19 mouse cellular contexts compared by ENCODE assay signal in the genomic region with DNA sequence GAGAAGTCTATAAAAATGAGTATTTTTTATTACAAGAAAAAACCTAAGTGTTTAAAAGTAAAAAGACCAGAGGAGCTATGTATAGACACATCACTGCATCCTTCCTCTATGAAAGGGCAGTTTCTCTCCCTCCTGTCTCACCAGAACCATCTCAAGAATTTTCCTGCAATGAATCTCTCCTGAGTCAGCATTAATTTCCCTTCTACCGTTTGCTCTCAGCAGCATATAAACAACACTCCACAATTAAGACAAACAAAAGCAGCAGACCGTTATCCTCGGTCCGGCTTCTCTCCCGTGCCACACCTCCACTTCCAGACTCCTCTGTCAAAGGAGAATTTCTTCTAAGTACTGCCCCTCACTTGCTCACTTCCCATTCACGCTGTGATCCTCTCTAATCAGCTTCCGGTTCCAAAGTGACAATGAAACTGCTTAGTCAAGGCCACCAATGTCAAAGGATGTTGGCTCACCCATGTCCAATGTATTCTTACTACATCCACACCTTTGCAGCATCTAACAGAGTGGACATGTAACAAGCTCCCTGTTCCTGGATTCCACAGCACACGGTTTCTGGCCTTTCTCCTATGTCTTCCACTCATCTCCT. TPM values are rescaled to one million over a fixed set of nuclear protein-coding genes. Genes with fewer than 3 reads are reported as not detected.
DNase-seq lines count a peak whose midpoint lies in the region; ATAC-seq and TF ChIP-seq lines count a peak whose summit lies in the region.
"Had no signal": no experiment of that assay in that cellular context is flagged by ENCODE, and none has a peak within 500 bp of the region (broad histone marks: within the 10 kb centered on the region; RNA-seq: fewer than 3 reads in every experiment).

No protein-coding gene starts in this region.

- WGBS in kidney, postnatal 0 days: 41% methylated on average over 8 of the region's 8 CpGs
- WGBS in kidney, adult 2 months: 36% methylated on average over 8 of the region's 8 CpGs
- 24% methylated on average over 8 of the region's 8 CpGs for WGBS in bone marrow, adult 2 months
- 23% methylated on average over 8 of the region's 8 CpGs for WGBS in liver, embryonic 12.5 days (ENCODE audit: insufficient replicate concordance)
- 60% methylated on average over 8 of the region's 8 CpGs for WGBS in forebrain, embryonic 11.5 days

- no peak overlapping the region for H3K9ac ChIP-seq in kidney, postnatal 0 days (ENCODE audit: low read depth, low read length)
- no peak overlapping the region for H3K9ac ChIP-seq in liver, embryonic 12.5 days
- H3K9ac ChIP-seq in forebrain, embryonic 11.5 days (ENCODE audit: low read length): no peak overlapping the region
- H3K9ac ChIP-seq: forebrain, embryonic 15.5 days; heart, embryonic 15.5 days; hindbrain, embryonic 12.5 days; limb, embryonic 13.5 days had no signal

- H3K9me3 ChIP-seq in kidney, postnatal 0 days (replicated peaks; ENCODE audit: low read length): no peaks in the 10 kb centered on the region
- H3K9me3 ChIP-seq in liver, embryonic 12.5 days (replicated peaks): peaks cover 3% of the 10 kb centered on the region
- H3K9me3 ChIP-seq in forebrain, embryonic 11.5 days (ENCODE audit: control insufficient read depth, low read length): no peaks in the 10 kb centered on the region; the same call in 1 of the 2 replicates
- H3K9me3 ChIP-seq: heart, embryonic 15.5 days; hindbrain, embryonic 12.5 days had no signal

- H3K36me3 ChIP-seq in kidney, postnatal 0 days (ENCODE audit: insufficient read depth, low read length): peaks cover 19% of the 10 kb centered on the region; the same call in 1 of the 2 replicates
- H3K36me3 ChIP-seq in kidney, adult 2 months (ENCODE audit: control insufficient read depth, insufficient read depth, low read length): no peaks in the 10 kb centered on the region; the same call in 1 of the 2 replicates
- H3K36me3 ChIP-seq in liver, embryonic 12.5 days: peaks cover 19% of the 10 kb centered on the region
- H3K36me3 ChIP-seq in forebrain, embryonic 11.5 days (ENCODE audit: control insufficient read depth, insufficient read depth, low read length): no peaks in the 10 kb centered on the region; the same call in 1 of the 2 replicates

- H3K4me2 ChIP-seq in kidney, postnatal 0 days (ENCODE audit: low read length): no peak overlapping the region
- peak overlapping the region; percentile 19; the same call in 1 of the 2 replicates for H3K4me2 ChIP-seq in liver, embryonic 12.5 days
- H3K4me2 ChIP-seq in forebrain, embryonic 11.5 days (ENCODE audit: low read depth, low read length, severe bottlenecking): no peak overlapping the region
- H3K4me2 ChIP-seq: forebrain, embryonic 15.5 days; heart, embryonic 15.5 days; hindbrain, embryonic 12.5 days; limb, embryonic 13.5 days had no signal

- DNase-seq in kidney, postnatal 0 days (ENCODE audit: low spot score): peak; percentile 17
- DNase-seq in kidney, adult 2 months: no peak
- DNase-seq in forebrain, embryonic 11.5 days (ENCODE audit: low spot score): no peak
- no peak for DNase-seq in gastrocnemius, adult 2 months
- DNase-seq in gastrocnemius, postnatal 10 days: no peak
- DNase-seq: adrenal gland, adult 8-10 months; cerebellum, adult 8-10 months; heart, adult 2 months; kidney, postnatal 25 days; layer of hippocampus, adult 9-11 months; spleen, adult 18-20 months; thymus, adult 18-20 months had no signal

- H3K27ac ChIP-seq in kidney, postnatal 0 days: no peak overlapping the region
- H3K27ac ChIP-seq in kidney, adult 2 months (ENCODE audit: insufficient read depth, low read depth, low read length): no peak overlapping the region; the same call in 1 of the 2 replicates
- H3K27ac ChIP-seq in bone marrow, adult 2 months (ENCODE audit: control insufficient read depth, insufficient read depth, low read depth, low read length, poor library complexity): peak overlapping the region; percentile 29; the same call in 1 of the 2 replicates
- H3K27ac ChIP-seq in liver, embryonic 12.5 days: no peak overlapping the region
- no peak overlapping the region for H3K27ac ChIP-seq in forebrain, embryonic 11.5 days (ENCODE audit: low read depth, low read length)
- no peak overlapping the region for H3K27ac ChIP-seq in gastrocnemius, adult 2 months
- H3K27ac ChIP-seq: forebrain, embryonic 15.5 days; heart, adult 2 months; heart, embryonic 15.5 days; hindbrain, embryonic 12.5 days; limb, embryonic 13.5 days had no signal

- no peak for ATAC-seq in kidney, postnatal 0 days (replicated peaks; ENCODE audit: low FRiP score, low read depth)
- ATAC-seq in liver, embryonic 12.5 days: no peak
- peak; percentile 51; the same call in 1 of the 2 replicates for ATAC-seq in neutrophil, adult 5-6 weeks (ENCODE audit: extremely low read depth, insufficient number of reproducible peaks, low FRiP score, poor library complexity, severe bottlenecking)
- ATAC-seq in forebrain, embryonic 11.5 days (replicated peaks; ENCODE audit: low FRiP score): no peak
- ATAC-seq: forebrain, embryonic 15.5 days had no signal

- TF ChIP-seq CTCF in kidney, postnatal 0 days (IDR thresholded peaks at IDR 0.05; ENCODE audit: low read depth): no peak
- TF ChIP-seq CTCF in kidney, adult 2 months (conservative IDR thresholded peaks at IDR 0.05; ENCODE audit: insufficient read depth, insufficient read length, low read depth, low read length): no peak
- no peak for TF ChIP-seq CTCF in bone marrow, adult 2 months (IDR thresholded peaks at IDR 0.05; ENCODE audit: control insufficient read depth, insufficient read depth, low read length)
- no peak for TF ChIP-seq CTCF in gastrocnemius, adult 2 months (IDR thresholded peaks at IDR 0.05)

- intact Hi-C loops in gastrocnemius, adult 2 months (cut with DNase I): no loop called here

- H3K4me3 ChIP-seq in kidney, postnatal 0 days (replicated peaks; ENCODE audit: low read depth, low read length): no peak overlapping the region
- H3K4me3 ChIP-seq in kidney, adult 2 months (ENCODE audit: insufficient read depth, low read depth, low read length): no peak overlapping the region
- no peak overlapping the region for H3K4me3 ChIP-seq in bone marrow, adult 2 months (replicated peaks; ENCODE audit: control insufficient read depth, low read depth, low read length)
- no peak overlapping the region for H3K4me3 ChIP-seq in liver, embryonic 12.5 days
- H3K4me3 ChIP-seq in forebrain, embryonic 11.5 days (ENCODE audit: low read depth, low read length): no peak overlapping the region
- no peak overlapping the region for H3K4me3 ChIP-seq in gastrocnemius, adult 2 months
- H3K4me3 ChIP-seq: forebrain, embryonic 15.5 days; heart, adult 2 months; heart, embryonic 15.5 days; hindbrain, embryonic 12.5 days; limb, embryonic 13.5 days had no signal

- 0 out of 2 replicates have a peak, but pooled peaks cover 2% of the 10 kb centered on the region for H3K4me1 ChIP-seq in kidney, postnatal 0 days (replicated peaks; ENCODE audit: insufficient read depth, low read length)
- peaks cover 26% of the 10 kb centered on the region for H3K4me1 ChIP-seq in kidney, adult 2 months (ENCODE audit: control insufficient read depth, insufficient read depth, low read length)
- H3K4me1 ChIP-seq in bone marrow, adult 2 months (ENCODE audit: control insufficient read depth, insufficient read depth, low read length): peaks cover 6% of the 10 kb centered on the region
- H3K4me1 ChIP-seq in liver, embryonic 12.5 days: peaks cover 21% of the 10 kb centered on the region
- H3K4me1 ChIP-seq in forebrain, embryonic 11.5 days (replicated peaks; ENCODE audit: control insufficient read depth, insufficient read depth, low read length): no peaks in the 10 kb centered on the region
- H3K4me1 ChIP-seq: forebrain, embryonic 15.5 days; hindbrain, embryonic 12.5 days; limb, embryonic 13.5 days had no signal

- no peak for TF ChIP-seq POLR2A in kidney, adult 2 months (IDR thresholded peaks at IDR 0.05; ENCODE audit: low read depth, low read length)
- no peak for TF ChIP-seq POLR2A in bone marrow, adult 2 months (IDR thresholded peaks at IDR 0.05; ENCODE audit: borderline replicate concordance, control insufficient read depth, low read depth, low read length)

- no peaks in the 10 kb centered on the region for H3K27me3 ChIP-seq in kidney, postnatal 0 days (ENCODE audit: insufficient read depth, low read length)
- H3K27me3 ChIP-seq in kidney, adult 2 months (replicated peaks; ENCODE audit: control insufficient read depth, insufficient read depth, low read length): no peaks in the 10 kb centered on the region
- no peaks in the 10 kb centered on the region for H3K27me3 ChIP-seq in liver, embryonic 12.5 days (replicated peaks)
- H3K27me3 ChIP-seq in forebrain, embryonic 11.5 days (ENCODE audit: control insufficient read depth, insufficient read depth, low read length): no peaks in the 10 kb centered on the region
- H3K27me3 ChIP-seq: forebrain, embryonic 15.5 days; heart, embryonic 15.5 days; hindbrain, embryonic 12.5 days; limb, embryonic 13.5 days had no signal

RNA-seq across cellular contexts. Expression of gene Rasa2, which starts 19.6 kb away (rescaled TPM):
- polyA plus RNA-seq in kidney, postnatal 0 days (2015; fragmentation: Nextera tagmentation; extraction: Ambion mirVana): 13.8 and 14.9 TPM in 2 replicates
- 2.5 and 3.5 TPM in 2 replicates for polyA plus RNA-seq in kidney, adult 2 months (2012; rRNA removed)
- 5.2 and 5.6 TPM in 2 replicates for polyA plus RNA-seq in bone marrow, adult 2 months (2011; ENCODE audit: insufficient read depth, insufficient read length, low replicate concordance, missing spikeins)
- polyA plus RNA-seq in liver, embryonic 12.5 days (2016; fragmentation: Nextera tagmentation; extraction: Ambion mirVana): 4.3 and 4.9 TPM in 2 replicates
- total RNA-seq in neutrophil, adult 5-6 weeks (2017): 61.8 and 77.9 TPM in 2 replicates
- polyA plus RNA-seq in forebrain, embryonic 11.5 days (2014; fragmentation: Nextera tagmentation; extraction: Ambion mirVana): 15.8 and 16.9 TPM in 2 replicates
- 1 to 10 TPM; 3.2 to 3.6 TPM for total RNA-seq in gastrocnemius, adult 2 months (2021)
- 1 to 10 TPM; 4.3 to 9.6 TPM for total RNA-seq in gastrocnemius, postnatal 10 days (2021)
